Mouse (Mus musculus): ENCODE data around the gene Tmem191c. TPM values are rescaled to one million over a fixed set of nuclear protein-coding genes. Genes with fewer than 3 reads are reported as not detected.

Gene Tmem191c
- polyA plus RNA-seq, 1 experiment from 2014 or later = 6.6 TPM

GRCm38 (mm10) chr16:17276164-17277151 is 581 bp downstream of the Tmem191c start:
- Histone ChIP-seq H3K27me3 (replicated peaks; ENCODE audit: control insufficient read depth, insufficient read depth, low read length) (peaks cover 27% of the 10 kb centered on the region), H3K4me2 (ENCODE audit: low read length) (peak overlapping the region; percentile 92), H3K4me3 (ENCODE audit: low read depth, low read length) (peak overlapping the region; percentile 46), H3K27ac (ENCODE audit: low read depth, low read length) (peak overlapping the region; percentile 68), H3K9ac (ENCODE audit: low read length) (peak overlapping the region; percentile 66), H3K36me3 (ENCODE audit: control insufficient read depth, insufficient read depth, low read length) (peaks cover 19% of the 10 kb centered on the region), H3K4me1 (ENCODE audit: control insufficient read depth, insufficient read depth, low read length) (peaks cover 18% of the 10 kb centered on the region), H3K9me3 (replicated peaks; ENCODE audit: control insufficient read depth, low read length) (no peaks in the 10 kb centered on the region)
- under 1% methylated on average over 61 of the region's 62 CpGs for WGBS
- DNase-seq (ENCODE audit: low spot score) (peak; percentile 94), ATAC-seq (peak; percentile 91)

GRCm38 (mm10) chr16:17277342-17278211 is 1.7 kb downstream of the Tmem191c start:
- Histone ChIP-seq H3K4me2 (ENCODE audit: low read length) (peak overlapping the region; percentile 92), H3K27ac (ENCODE audit: low read depth, low read length) (no peak overlapping the region), H3K4me3 (ENCODE audit: low read depth, low read length) (peak overlapping the region; percentile 46), H3K4me1 (ENCODE audit: control insufficient read depth, insufficient read depth, low read length) (peaks cover 18% of the 10 kb centered on the region), H3K27me3 (replicated peaks; ENCODE audit: control insufficient read depth, insufficient read depth, low read length) (peaks cover 27% of the 10 kb centered on the region), H3K9me3 (replicated peaks; ENCODE audit: control insufficient read depth, low read length) (no peaks in the 10 kb centered on the region), H3K36me3 (ENCODE audit: control insufficient read depth, insufficient read depth, low read length) (peaks cover 30% of the 10 kb centered on the region), H3K9ac (ENCODE audit: low read length) (peak overlapping the region; percentile 66)
- 4% methylated on average over 59 of the region's 61 CpGs for WGBS
- peak; percentile 63 for DNase-seq (ENCODE audit: low spot score)
- ATAC-seq = peak; percentile 40; the same call in 1 of the 2 replicates

GRCm38 (mm10) chr16:17280471-17280870 is 4.6 kb downstream of the Tmem191c start:
- Histone ChIP-seq H3K36me3 (ENCODE audit: control insufficient read depth, insufficient read depth, low read length) (peaks cover 58% of the 10 kb centered on the region), H3K4me1 (ENCODE audit: control insufficient read depth, insufficient read depth, low read length) (peaks cover 18% of the 10 kb centered on the region), H3K4me3 (ENCODE audit: low read depth, low read length) (no peak overlapping the region), H3K27ac (ENCODE audit: low read depth, low read length) (no peak overlapping the region), H3K9ac (ENCODE audit: low read length) (no peak overlapping the region), H3K9me3 (replicated peaks; ENCODE audit: control insufficient read depth, low read length) (no peaks in the 10 kb centered on the region), H3K27me3 (replicated peaks; ENCODE audit: control insufficient read depth, insufficient read depth, low read length) (peaks cover 27% of the 10 kb centered on the region), H3K4me2 (ENCODE audit: low read length) (no peak overlapping the region)
- DNase-seq (ENCODE audit: low spot score) (no peak), ATAC-seq (no peak)
- WGBS = 94% methylated on average over 11 of the region's 11 CpGs

GRCm38 (mm10) chr16:17283151-17283550 is 7.3 kb downstream of the Tmem191c start:
- H3K9ac ChIP-seq (ENCODE audit: low read length) = no peak overlapping the region
- H3K9me3 ChIP-seq (replicated peaks; ENCODE audit: control insufficient read depth, low read length) = no peaks in the 10 kb centered on the region
- H3K4me1 ChIP-seq (ENCODE audit: control insufficient read depth, insufficient read depth, low read length) = no peaks in the 10 kb centered on the region
- no peak overlapping the region for H3K4me3 ChIP-seq (ENCODE audit: low read depth, low read length)
- H3K27me3 ChIP-seq (replicated peaks; ENCODE audit: control insufficient read depth, insufficient read depth, low read length) = peaks cover 10% of the 10 kb centered on the region
- ATAC-seq (no peak), DNase-seq (ENCODE audit: low spot score) (no peak)
- H3K27ac ChIP-seq (ENCODE audit: low read depth, low read length) = no peak overlapping the region
- H3K4me2 ChIP-seq (ENCODE audit: low read length) = no peak overlapping the region
- peaks cover 77% of the 10 kb centered on the region for H3K36me3 ChIP-seq (ENCODE audit: control insufficient read depth, insufficient read depth, low read length)
- 73% methylated on average over 6 of the region's 6 CpGs for WGBS

- 97% methylated on average over 2 of the region's 2 CpGs for WGBS
- Histone ChIP-seq H3K27ac (ENCODE audit: low read depth, low read length) (no peak overlapping the region), H3K9me3 (replicated peaks; ENCODE audit: control insufficient read depth, low read length) (no peaks in the 10 kb centered on the region), H3K4me3 (ENCODE audit: low read depth, low read length) (no peak overlapping the region), H3K36me3 (ENCODE audit: control insufficient read depth, insufficient read depth, low read length) (peaks cover 75% of the 10 kb centered on the region), H3K4me2 (ENCODE audit: low read length) (no peak overlapping the region), H3K27me3 (replicated peaks; ENCODE audit: control insufficient read depth, insufficient read depth, low read length) (no peaks in the 10 kb centered on the region), H3K9ac (ENCODE audit: low read length) (no peak overlapping the region), H3K4me1 (ENCODE audit: control insufficient read depth, insufficient read depth, low read length) (no peaks in the 10 kb centered on the region)
- no peak for ATAC-seq
- DNase-seq (ENCODE audit: low spot score) = no peak
Observed at GRCm38 (mm10) chr16:17287103-17287502, 11.2 kb downstream of the Tmem191c start.

GRCm38 (mm10) chr16:17291016-17291415 is 15.1 kb downstream of the Tmem191c start:
- 93% methylated on average over 2 of the region's 2 CpGs for WGBS
- Histone ChIP-seq H3K4me3 (ENCODE audit: low read depth, low read length) (no peak overlapping the region), H3K4me1 (ENCODE audit: control insufficient read depth, insufficient read depth, low read length) (no peaks in the 10 kb centered on the region), H3K27me3 (replicated peaks; ENCODE audit: control insufficient read depth, insufficient read depth, low read length) (no peaks in the 10 kb centered on the region), H3K27ac (ENCODE audit: low read depth, low read length) (no peak overlapping the region), H3K9me3 (replicated peaks; ENCODE audit: control insufficient read depth, low read length) (no peaks in the 10 kb centered on the region), H3K4me2 (ENCODE audit: low read length) (no peak overlapping the region), H3K36me3 (ENCODE audit: control insufficient read depth, insufficient read depth, low read length) (peaks cover 67% of the 10 kb centered on the region), H3K9ac (ENCODE audit: low read length) (no peak overlapping the region)
- DNase-seq (ENCODE audit: low spot score) (no peak), ATAC-seq (no peak)

GRCm38 (mm10) chr16:17292751-17293150 is 16.9 kb downstream of the Tmem191c start:
- no peaks in the 10 kb centered on the region for H3K27me3 ChIP-seq (replicated peaks; ENCODE audit: control insufficient read depth, insufficient read depth, low read length)
- H3K27ac ChIP-seq (ENCODE audit: low read depth, low read length) = no peak overlapping the region
- DNase-seq (ENCODE audit: low spot score) (peak; percentile 72), ATAC-seq (peak; percentile 42; the same call in 1 of the 2 replicates)
- no peak overlapping the region for H3K9ac ChIP-seq (ENCODE audit: low read length)
- 8% methylated on average over 2 of the region's 2 CpGs for WGBS
- H3K4me1 ChIP-seq (ENCODE audit: control insufficient read depth, insufficient read depth, low read length) = no peaks in the 10 kb centered on the region
- no peak overlapping the region for H3K4me2 ChIP-seq (ENCODE audit: low read length)
- H3K4me3 ChIP-seq (ENCODE audit: low read depth, low read length) = no peak overlapping the region
- H3K9me3 ChIP-seq (replicated peaks; ENCODE audit: control insufficient read depth, low read length) = no peaks in the 10 kb centered on the region
- H3K36me3 ChIP-seq (ENCODE audit: control insufficient read depth, insufficient read depth, low read length) = peaks cover 73% of the 10 kb centered on the region

- H3K36me3 ChIP-seq (ENCODE audit: control insufficient read depth, insufficient read depth, low read length) = peaks cover 95% of the 10 kb centered on the region
- no peak overlapping the region for H3K9ac ChIP-seq (ENCODE audit: low read length)
- H3K27ac ChIP-seq (ENCODE audit: low read depth, low read length) = no peak overlapping the region
- H3K4me2 ChIP-seq (ENCODE audit: low read length) = no peak overlapping the region
- H3K4me3 ChIP-seq (ENCODE audit: low read depth, low read length) = no peak overlapping the region
- WGBS = 91% methylated on average over 3 of the region's 3 CpGs
- DNase-seq (ENCODE audit: low spot score) (no peak), ATAC-seq (no peak)
- H3K9me3 ChIP-seq (replicated peaks; ENCODE audit: control insufficient read depth, low read length) = no peaks in the 10 kb centered on the region
- H3K27me3 ChIP-seq (replicated peaks; ENCODE audit: control insufficient read depth, insufficient read depth, low read length) = no peaks in the 10 kb centered on the region
- no peaks in the 10 kb centered on the region for H3K4me1 ChIP-seq (ENCODE audit: control insufficient read depth, insufficient read depth, low read length)
Observed at GRCm38 (mm10) chr16:17300818-17301217, 24.9 kb downstream of the Tmem191c start.
